Mouse (Mus musculus) thymus, postnatal 25 days (tissue): ENCODE data around the gene Zg16.
A peak's percentile ranks its signal among the peaks of the same experiment; 100 is the strongest.
"Not testable (repeated sequence)": the region's sequence is repeated elsewhere in the genome, so short reads cannot be mapped to it uniquely, and the experiment has no call there.

Experiments used
- DNase-seq: peaks from one replicate; pipeline ENCODE4 v3.0.0; 2022

The Zg16 gene

DNA sequence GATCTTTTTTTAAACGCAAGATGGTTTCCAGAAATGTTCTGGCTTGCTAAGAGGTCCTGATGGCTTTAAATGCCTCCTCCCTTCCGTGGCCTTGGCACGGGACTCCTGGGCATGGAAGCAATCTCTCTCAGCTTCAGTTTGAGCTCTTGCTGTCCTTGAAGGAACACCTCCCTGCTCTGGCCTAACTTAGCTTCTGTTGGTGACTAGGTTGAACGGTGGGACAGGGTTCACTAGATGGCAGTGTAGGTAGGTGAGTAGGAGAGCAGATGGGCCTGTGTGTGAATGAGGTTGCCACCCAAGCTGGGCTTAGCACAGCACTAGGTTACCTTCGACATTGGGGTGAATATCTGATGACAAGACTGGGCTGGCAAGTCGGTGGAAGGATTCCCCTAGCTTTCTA lies 16.8 kb upstream of the Zg16 start:
- peak; percentile 58 for DNase-seq

- peak; percentile 50 for DNase-seq
These were observed 15.0 kb upstream of the Zg16 start for GRCm38 (mm10) chr7:127102148-127102547.

DNA sequence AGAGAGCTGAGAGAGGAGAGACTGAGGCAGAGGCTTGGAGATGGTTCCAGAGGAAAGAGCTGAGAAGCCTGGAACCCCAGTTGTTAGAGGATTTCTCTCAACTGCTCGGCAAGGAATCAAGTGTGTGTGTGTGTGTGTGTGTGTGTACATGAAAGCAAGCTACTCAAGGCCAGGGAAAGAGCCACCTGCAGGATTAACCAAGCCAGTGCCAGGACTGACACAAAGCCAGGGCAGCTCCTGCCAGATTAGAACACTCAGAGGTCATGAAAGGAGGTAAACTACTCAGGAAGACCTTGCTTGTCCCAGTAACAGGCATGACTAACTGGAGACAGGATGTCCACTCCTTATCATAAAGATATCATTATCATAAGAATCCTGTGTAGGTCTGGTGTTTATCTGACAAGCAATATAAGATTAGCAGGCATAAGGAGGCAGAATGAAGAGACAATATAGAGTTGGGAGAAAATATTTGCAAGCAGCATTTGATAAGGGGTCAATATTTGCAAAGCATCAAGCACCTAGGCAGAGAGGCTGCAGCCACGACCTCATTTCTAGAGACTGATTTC lies 14.4 kb upstream of the Zg16 start:
- DNase-seq = no peak

- DNase-seq = no peak
These were observed 12.4 kb upstream of the Zg16 start for GRCm38 (mm10) chr7:127099528-127099927.

GRCm38 (mm10) chr7:127098950-127099349 lies 11.8 kb upstream of the Zg16 start:
- DNase-seq = no peak

DNA sequence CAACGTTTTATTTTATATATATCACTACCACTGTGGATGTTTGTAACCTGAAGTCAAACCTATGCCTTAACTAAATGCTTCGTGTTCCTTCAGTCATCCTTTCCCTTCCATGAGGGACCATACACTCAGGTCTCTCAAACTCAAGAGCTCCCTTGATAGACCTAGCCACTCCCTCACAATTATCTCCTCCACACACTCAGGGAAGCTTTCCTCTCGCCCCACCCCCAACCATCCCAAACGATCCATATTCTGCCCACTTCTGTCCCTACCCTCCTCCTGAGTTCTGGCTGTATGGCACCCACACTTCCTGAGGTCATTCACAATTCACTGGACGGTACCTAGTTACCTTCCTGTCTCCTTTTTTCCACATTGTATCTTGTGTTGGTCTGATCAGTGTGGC lies 11.4 kb upstream of the Zg16 start:
- DNase-seq = no peak

GRCm38 (mm10) chr7:127096456-127096855 lies 9.3 kb upstream of the Zg16 start:
- DNase-seq = no peak

DNA sequence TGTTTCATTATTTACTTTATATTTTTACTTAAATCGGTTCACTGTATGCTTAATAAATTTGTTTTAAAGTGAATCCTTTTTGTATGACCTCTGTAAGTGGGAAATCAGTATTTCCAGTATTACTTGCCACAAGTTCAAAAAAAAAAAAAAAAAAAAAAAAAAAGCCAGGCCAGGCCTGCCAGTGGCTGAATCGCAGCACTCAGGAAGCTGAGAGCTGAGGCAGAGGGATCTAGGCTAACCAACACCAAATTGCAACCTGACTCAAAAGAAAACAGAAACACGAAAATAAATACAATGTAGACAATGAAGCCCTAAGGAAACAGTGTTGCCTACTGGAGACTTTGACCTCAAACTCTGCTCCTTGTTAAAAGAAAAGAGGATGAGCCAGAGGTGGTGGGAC lies 6.8 kb upstream of the Zg16 start:
- no peak for DNase-seq

- DNase-seq = peak; percentile 97
These were observed 4.2 kb upstream of the Zg16 start, which contains the start of gene AI467606 for GRCm38 (mm10) chr7:127091114-127091896. AI467606 (plus strand) TSS chr7:127091359.

- peak; percentile 44 for DNase-seq
These were observed 3.3 kb upstream of the Zg16 start for GRCm38 (mm10) chr7:127090154-127091113.

DNA sequence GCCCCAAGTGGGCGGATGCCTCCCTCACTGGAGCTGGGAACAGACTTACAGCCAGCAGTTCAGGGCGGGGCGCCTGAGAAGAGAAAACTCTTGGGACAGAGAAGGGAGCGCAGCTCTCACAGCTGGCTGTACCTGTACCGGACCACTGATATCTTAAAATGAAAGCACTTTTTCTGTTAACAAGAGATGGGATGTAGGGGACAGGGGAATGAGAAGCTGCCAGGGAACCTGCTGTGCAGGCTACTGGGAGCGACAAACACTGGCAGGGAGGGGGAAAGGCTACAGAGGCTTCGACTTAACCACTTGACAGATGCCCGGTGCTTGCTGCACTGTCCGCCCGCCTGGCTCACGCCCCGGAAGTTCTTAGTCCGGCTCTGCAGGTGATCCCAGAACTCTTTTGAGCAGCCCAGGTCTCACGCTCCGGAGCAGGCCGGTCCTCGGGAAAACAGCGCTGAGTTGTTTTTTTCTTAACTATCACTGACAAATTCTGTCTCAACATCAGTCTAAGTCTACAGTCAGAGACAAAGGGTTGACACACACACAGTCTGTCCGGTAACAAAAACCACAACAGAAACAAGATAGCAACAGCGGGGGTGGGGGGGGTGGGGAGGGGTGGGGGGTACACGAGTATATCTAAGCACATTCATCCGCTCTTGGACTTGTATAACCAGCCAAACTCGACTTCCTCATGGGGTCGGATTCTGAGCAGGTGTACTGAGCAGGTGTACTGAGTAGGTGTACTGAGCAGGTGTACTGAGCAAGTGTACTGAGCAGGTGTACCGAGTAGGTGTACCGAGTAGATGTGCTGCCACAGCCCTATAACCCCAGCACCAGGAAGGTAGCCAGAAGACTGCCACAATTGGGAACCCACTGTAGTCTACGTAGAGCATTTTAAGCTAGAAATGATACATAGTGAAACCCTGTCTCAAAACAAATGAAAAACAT lies 2.0 kb upstream of the Zg16 start:
- peak; percentile 68 for DNase-seq

- no peak for DNase-seq
These were observed 955 bp upstream of the Zg16 start for GRCm38 (mm10) chr7:127088083-127088482.

GRCm38 (mm10) chr7:127085751-127086150 lies 1.4 kb downstream of the Zg16 start:
- not testable (repeated sequence) for DNase-seq

- DNase-seq = no peak
These were observed 2.3 kb downstream of the Zg16 start for GRCm38 (mm10) chr7:127084794-127085193.

GRCm38 (mm10) chr7:127083689-127084088 lies 3.4 kb downstream of the Zg16 start:
- no peak for DNase-seq

DNA sequence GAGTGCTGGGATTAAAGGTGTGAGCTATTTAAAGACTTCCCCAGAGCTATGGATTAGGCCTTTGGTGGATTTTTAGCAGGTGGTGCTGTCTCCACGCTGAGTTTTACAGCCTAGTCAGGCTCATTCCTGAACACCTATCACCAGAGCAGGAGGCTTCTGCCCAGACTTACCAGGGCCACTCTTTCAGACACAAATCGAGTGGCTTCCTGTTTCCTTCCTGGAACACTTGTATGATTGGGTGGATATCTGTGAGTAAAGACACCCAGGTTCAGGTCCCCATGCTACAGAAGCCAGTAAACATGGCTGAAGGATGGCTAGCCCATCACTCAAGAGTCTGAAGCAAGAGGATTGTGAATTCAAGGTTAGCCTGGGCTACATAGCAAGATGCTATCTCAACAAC lies 4.1 kb downstream of the Zg16 start:
- no peak for DNase-seq

DNA sequence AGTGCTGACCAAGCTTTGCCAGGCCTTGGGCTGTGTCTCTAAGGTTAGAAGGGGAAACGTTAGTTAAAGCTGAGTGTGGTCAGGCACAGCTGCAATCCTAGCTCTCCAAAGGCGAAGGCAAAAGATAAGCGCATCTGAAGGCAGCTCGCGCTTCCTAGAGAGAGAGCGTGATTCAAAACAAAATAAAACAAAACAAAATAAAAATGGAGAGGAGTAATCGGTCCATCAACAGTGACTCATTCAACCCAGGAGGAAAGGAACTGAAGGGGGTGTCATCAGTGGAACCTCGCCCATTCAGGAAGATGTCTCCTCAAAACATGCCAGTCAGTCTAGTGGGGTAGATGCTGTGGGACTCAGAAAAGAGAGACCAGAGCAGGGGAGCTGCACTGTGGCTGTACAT lies 4.9 kb downstream of the Zg16 start:
- no peak for DNase-seq

GRCm38 (mm10) chr7:127080045-127080444 lies 7.1 kb downstream of the Zg16 start:
- no peak for DNase-seq

- peak; percentile 53 for DNase-seq
These were observed 9.4 kb downstream of the Zg16 start for GRCm38 (mm10) chr7:127077692-127078091.

DNA sequence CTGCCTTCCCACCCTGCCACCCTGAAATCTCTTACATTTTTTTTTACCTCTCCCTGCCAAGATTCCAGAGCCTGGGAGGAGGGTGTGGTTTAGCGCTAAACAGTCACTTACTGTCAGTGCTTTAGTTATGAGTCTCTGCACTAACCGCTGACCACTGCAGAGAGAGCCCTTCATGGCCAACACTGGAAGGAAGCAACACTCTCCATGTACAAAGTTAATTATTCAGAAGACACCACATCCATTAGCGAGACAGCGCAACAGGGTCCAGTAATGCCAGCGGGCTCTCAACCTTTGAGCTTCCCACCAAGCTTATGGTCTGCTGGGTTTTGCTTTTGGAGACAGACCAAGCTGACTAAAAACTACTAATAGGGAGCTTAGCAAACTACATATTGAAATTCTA lies 10.9 kb downstream of the Zg16 start:
- DNase-seq = no peak

DNA sequence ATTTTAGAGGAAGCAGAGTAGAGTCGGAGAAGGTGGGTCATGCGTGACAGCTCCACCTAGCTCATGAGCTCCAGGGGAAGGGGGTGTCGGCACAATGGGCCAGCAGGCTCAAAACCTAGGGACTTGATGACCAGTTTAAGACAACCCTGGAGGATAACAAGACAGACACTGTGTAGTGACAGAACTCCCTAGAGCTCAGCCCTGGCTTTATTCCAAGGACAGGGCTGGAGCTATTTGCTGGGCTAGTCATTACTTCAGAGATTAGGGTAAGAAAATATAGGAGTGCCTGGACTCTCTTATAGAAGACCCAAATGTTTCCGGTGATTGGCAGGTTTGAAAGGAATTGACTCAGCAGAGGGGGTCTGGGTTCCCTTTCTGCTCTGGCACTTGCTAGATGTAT lies 13.9 kb downstream of the Zg16 start:
- DNase-seq = no peak

- DNase-seq = no peak
These were observed 16.2 kb downstream of the Zg16 start for GRCm38 (mm10) chr7:127070871-127071413.
